23 mouse cellular contexts compared by ENCODE assay signal in the genomic region with DNA sequence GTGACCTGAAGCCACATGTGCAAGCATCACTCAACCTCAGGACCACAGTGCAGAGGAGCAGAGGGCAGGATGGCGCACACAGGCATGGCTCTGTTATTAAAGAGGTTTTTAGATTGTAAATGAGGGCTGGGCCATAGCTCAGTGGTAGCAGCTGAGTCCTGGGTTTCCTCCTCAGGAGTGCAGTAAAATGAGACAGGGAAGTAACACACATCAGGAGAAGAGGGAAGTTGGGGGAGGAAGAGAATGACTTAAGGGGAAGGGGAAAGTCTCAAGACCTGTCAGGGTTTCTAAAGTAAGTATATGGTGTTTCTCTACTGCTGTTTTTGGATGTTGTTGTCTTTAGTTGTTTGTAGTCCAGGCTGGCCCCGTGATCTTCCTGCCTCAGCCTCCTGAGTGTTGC. TPM values are rescaled to one million over a fixed set of nuclear protein-coding genes. Genes with fewer than 3 reads are reported as not detected.
DNase-seq lines count a peak whose midpoint lies in the region; ATAC-seq and TF ChIP-seq lines count a peak whose summit lies in the region.
"Had no signal": no experiment of that assay in that cellular context is flagged by ENCODE, and none has a peak within 500 bp of the region (broad histone marks: within the 10 kb centered on the region; RNA-seq: fewer than 3 reads in every experiment).

No protein-coding gene starts in this region.

- H3K4me1 ChIP-seq in kidney, embryonic 15.5 days, result 0 out of 2 replicates have a peak, but pooled peaks cover 6% of the 10 kb centered on the region
- H3K4me1 ChIP-seq in cerebellum, adult 2 months (ENCODE audit: control insufficient read depth, insufficient read depth, low read length), result peaks cover 19% of the 10 kb centered on the region
- H3K4me1 ChIP-seq in liver, embryonic 12.5 days, result no peaks in the 10 kb centered on the region
- H3K4me1 ChIP-seq: embryonic facial prominence, embryonic 10.5 days; embryonic facial prominence, embryonic 12.5 days; forebrain, embryonic 13.5 days; forebrain, embryonic 15.5 days had no signal

- 0 out of 2 replicates have a peak, but pooled peaks have one; percentile 29 for ATAC-seq in common myeloid progenitor, adult 5-6 weeks (replicated peaks; ENCODE audit: low read depth, poor library complexity, severe bottlenecking)
- ATAC-seq in megakaryocyte, adult 5-6 weeks (ENCODE audit: poor library complexity, severe bottlenecking), result peak; percentile 75
- no peak for ATAC-seq in kidney, embryonic 15.5 days (replicated peaks; ENCODE audit: low FRiP score)
- ATAC-seq in liver, embryonic 12.5 days, result no peak
- ATAC-seq: CD4-positive, CD25-positive, alpha-beta regulatory T cell, adult 4 months; forebrain, embryonic 13.5 days; forebrain, embryonic 15.5 days; forebrain, postnatal 0 days had no signal

- no peak overlapping the region for H3K4me2 ChIP-seq in kidney, embryonic 15.5 days
- H3K4me2 ChIP-seq in liver, embryonic 12.5 days, result no peak overlapping the region
- H3K4me2 ChIP-seq: embryonic facial prominence, embryonic 12.5 days; forebrain, embryonic 13.5 days; forebrain, embryonic 15.5 days had no signal

- no peak overlapping the region for H3K27ac ChIP-seq in kidney, embryonic 15.5 days
- no peak overlapping the region for H3K27ac ChIP-seq in cerebellum, adult 2 months (ENCODE audit: insufficient read depth, low read length)
- no peak overlapping the region for H3K27ac ChIP-seq in liver, embryonic 12.5 days
- H3K27ac ChIP-seq: embryonic facial prominence, embryonic 10.5 days; embryonic facial prominence, embryonic 12.5 days; forebrain, embryonic 13.5 days; forebrain, embryonic 15.5 days had no signal

- no peak overlapping the region for H3K4me3 ChIP-seq in kidney, embryonic 15.5 days (replicated peaks)
- H3K4me3 ChIP-seq in cerebellum, adult 2 months (replicated peaks; ENCODE audit: insufficient read depth, low read depth, low read length), result no peak overlapping the region
- H3K4me3 ChIP-seq in liver, embryonic 12.5 days, result no peak overlapping the region
- H3K4me3 ChIP-seq: embryonic facial prominence, embryonic 10.5 days; embryonic facial prominence, embryonic 12.5 days; forebrain, embryonic 13.5 days; forebrain, embryonic 15.5 days had no signal

- TF ChIP-seq POLR2A in cerebellum, adult 2 months (IDR thresholded peaks at IDR 0.05; ENCODE audit: borderline replicate concordance, insufficient read depth, low read length), result no peak

- H3K36me3 ChIP-seq in kidney, embryonic 15.5 days, result no peaks in the 10 kb centered on the region
- no peaks in the 10 kb centered on the region for H3K36me3 ChIP-seq in liver, embryonic 12.5 days
- H3K36me3 ChIP-seq: embryonic facial prominence, embryonic 10.5 days; embryonic facial prominence, embryonic 12.5 days; G1E had no signal

- H3K27me3 ChIP-seq in kidney, embryonic 15.5 days, result peaks cover 11% of the 10 kb centered on the region; the same call in 1 of the 2 replicates
- no peaks in the 10 kb centered on the region for H3K27me3 ChIP-seq in cerebellum, adult 2 months (ENCODE audit: control insufficient read depth, insufficient read depth, low read length)
- H3K27me3 ChIP-seq in liver, embryonic 12.5 days (replicated peaks), result peaks cover 6% of the 10 kb centered on the region
- H3K27me3 ChIP-seq: embryonic facial prominence, embryonic 12.5 days; forebrain, embryonic 15.5 days had no signal

- peak; percentile 63 for DNase-seq in heart, adult 11 months
- no peak for DNase-seq in heart, adult 8-10 months (ENCODE audit: low spot score)
- DNase-seq in cerebellum, adult 2 months, result no peak
- DNase-seq: adrenal gland, adult 2 months; adrenal gland, postnatal 10 days; adrenal gland, postnatal 25 days; B cell, adult 2 months; cerebellum, adult 11-12 months; cerebellum, adult 8-10 months; cerebellum, adult 9-11 months; cerebellum, postnatal 14 days; cerebellum, postnatal 36 days; forebrain, postnatal 0 days had no signal

- H3K9me3 ChIP-seq in kidney, embryonic 15.5 days (replicated peaks), result no peaks in the 10 kb centered on the region
- H3K9me3 ChIP-seq in liver, embryonic 12.5 days (replicated peaks), result no peaks in the 10 kb centered on the region
- H3K9me3 ChIP-seq: embryonic facial prominence, embryonic 10.5 days; embryonic facial prominence, embryonic 12.5 days; forebrain, embryonic 13.5 days; forebrain, embryonic 15.5 days; G1E had no signal

- no peak for TF ChIP-seq CTCF in cerebellum, adult 2 months (IDR thresholded peaks at IDR 0.05; ENCODE audit: borderline replicate concordance, insufficient read depth, low read depth, low read length)

- WGBS in kidney, embryonic 15.5 days, result 92% methylated on average over 2 of the region's 2 CpGs
- 99% methylated on average over 2 of the region's 2 CpGs for WGBS in cerebellum, adult 2 months
- 42% methylated on average over 2 of the region's 2 CpGs for WGBS in liver, embryonic 12.5 days (ENCODE audit: insufficient replicate concordance)

- no peak overlapping the region for H3K9ac ChIP-seq in kidney, embryonic 15.5 days
- no peak overlapping the region for H3K9ac ChIP-seq in liver, embryonic 12.5 days
- H3K9ac ChIP-seq: embryonic facial prominence, embryonic 12.5 days; forebrain, embryonic 13.5 days; forebrain, embryonic 15.5 days; forebrain, postnatal 0 days had no signal

RNA-seq across cellular contexts. Expression of gene Garnl3, which starts 7.0 kb away (rescaled TPM):
- 1 to 10 TPM; 2.6 to 6.7 (median 3.5) TPM for total RNA-seq in heart, adult 8-10 months (2022)
- 1.1 and 21.5 TPM in 2 replicates for total RNA-seq in common myeloid progenitor, adult 5-6 weeks (2017)
- total RNA-seq in megakaryocyte, adult 5-6 weeks (2015), result 0.20 and 0.82 TPM in 2 replicates
- 2.7 and 5.7 TPM in 2 replicates for total RNA-seq in megakaryocyte, adult 5-6 weeks (2017)
- polyA plus RNA-seq in kidney, embryonic 15.5 days (2015; fragmentation: Nextera tagmentation; extraction: Ambion mirVana), result 11.2 and 14.0 TPM in 2 replicates
- polyA plus RNA-seq in cerebellum, adult 2 months (2012; rRNA removed), result 120 and 133 TPM in 2 replicates
- polyA plus RNA-seq in liver, embryonic 12.5 days (2016; fragmentation: Nextera tagmentation; extraction: Ambion mirVana), result 2.1 and 2.3 TPM in 2 replicates
- polyA plus RNA-seq: G1E had no signal

Comparison
In these comparisons a context has a peak if more than half of its experiments do, and no peak if none do; other contexts are left out.
1. ATAC-seq: peak in common myeloid progenitor, adult 5-6 weeks (single experiment) and megakaryocyte, adult 5-6 weeks (single experiment); none in kidney, embryonic 15.5 days (single experiment) and liver, embryonic 12.5 days (single experiment).